Mouse (Mus musculus) hindlimb bud, embryonic 11.5 days (tissue): ENCODE results near the gene Rpsa.

ENCODE experiments used
- DNase-seq: peaks from one replicate; pipeline ENCODE4 v3.0.0-alpha.2; 2012; ENCODE audit warnings: low read depth, low spot score; ENCODE audit errors: extremely low spot score

Gene Rpsa

DNA sequence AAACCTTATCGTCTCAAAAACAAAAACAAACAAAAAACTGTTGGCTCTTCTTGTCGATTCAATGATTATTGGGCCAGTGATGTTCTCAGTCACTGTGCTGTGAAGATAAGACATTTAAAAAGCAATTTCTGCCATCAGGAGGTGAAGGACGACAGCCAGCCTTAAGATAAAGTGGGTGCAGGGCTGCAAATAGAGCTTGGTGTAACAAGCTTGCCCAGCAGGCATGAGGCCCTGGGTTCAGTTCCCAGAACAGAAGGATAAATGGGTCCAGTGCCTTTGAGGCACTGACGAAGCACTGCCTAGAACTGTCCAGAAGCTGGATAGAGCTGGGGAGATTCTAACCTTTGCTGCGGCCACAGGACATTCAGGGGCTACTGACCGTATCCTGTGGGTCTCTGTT lies 15.0 kb upstream of the Rpsa start:
- no peak for DNase-seq

DNA sequence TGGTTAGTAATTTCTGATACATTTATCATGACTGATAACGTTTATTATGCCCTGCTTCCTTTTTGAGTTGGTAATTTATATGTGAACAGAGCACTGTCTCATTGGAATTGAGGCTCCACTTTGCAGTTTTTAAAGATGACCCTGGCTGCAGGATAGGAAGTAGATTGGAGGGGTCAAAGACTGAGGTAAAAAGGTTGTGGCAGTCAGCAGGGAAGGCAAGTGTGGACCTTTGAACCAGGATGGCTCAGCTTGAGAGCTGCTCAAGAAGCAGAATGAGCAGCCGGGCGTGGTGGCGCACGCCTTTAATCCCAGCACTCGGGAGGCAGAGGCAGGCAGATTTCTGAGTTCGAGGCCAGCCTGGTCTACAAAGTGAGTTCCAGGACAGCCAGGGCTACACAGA lies 14.0 kb upstream of the Rpsa start:
- DNase-seq, result no peak

DNA sequence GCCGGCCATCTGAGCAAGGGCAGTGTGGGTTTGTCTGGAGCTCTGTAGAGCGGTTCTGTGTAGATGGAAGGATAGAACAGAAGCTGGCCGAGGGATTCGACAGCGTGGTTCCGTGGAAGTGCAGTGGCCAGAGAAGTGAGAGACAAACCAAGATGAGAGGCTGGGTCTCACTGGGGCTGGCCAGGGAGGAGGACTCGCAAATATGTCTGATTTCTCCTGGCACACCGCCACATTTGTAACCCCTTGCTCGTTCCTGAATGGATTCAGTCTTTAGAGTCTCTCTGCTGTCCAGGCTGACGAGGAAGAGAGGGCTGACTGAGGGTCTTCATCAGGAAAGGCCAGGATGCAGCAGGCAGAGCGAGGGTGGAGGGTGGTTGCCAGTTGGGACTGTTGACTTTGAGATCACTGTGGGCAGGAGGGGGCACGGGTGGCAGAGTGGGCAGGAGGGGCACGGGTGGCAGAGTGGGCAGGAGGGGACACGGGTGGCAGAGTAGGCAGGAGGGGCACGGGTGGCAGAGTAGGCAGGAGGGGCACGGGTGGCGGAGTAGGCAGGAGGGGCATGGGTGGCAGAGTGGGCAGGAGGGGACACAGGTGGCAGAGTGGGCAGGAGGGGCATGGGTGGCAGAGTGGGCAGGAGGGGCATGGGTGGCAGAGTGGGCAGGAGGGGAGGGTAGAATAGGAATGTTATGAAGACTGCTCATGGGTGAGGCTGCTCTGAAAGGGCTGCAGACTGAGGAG lies 13.3 kb upstream of the Rpsa start:
- no peak for DNase-seq

- no peak for DNase-seq
These were observed 12.7 kb upstream of the Rpsa start for GRCm38 (mm10) chr9:120114789-120115151.

DNA sequence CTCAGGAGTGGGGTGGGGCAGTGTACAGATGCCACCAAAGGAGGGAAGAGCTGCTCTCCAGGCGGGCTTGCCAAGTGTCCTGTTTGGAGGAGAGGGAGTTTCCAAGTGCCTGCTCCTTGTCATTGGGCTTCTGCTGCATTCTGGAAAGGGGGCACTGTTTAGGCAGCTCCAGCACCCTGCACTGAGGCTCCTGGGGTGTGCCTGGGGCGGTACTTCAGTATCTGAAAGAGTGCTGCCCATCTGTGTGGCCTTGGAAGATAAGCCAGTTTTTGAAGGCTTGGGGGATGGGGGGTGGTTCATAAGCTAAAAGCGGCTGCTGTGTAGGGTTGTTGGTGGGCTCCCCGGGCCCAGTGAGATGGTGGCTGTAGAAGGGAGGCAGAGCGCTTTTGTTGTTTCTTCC lies 11.9 kb upstream of the Rpsa start:
- no peak for DNase-seq

DNA sequence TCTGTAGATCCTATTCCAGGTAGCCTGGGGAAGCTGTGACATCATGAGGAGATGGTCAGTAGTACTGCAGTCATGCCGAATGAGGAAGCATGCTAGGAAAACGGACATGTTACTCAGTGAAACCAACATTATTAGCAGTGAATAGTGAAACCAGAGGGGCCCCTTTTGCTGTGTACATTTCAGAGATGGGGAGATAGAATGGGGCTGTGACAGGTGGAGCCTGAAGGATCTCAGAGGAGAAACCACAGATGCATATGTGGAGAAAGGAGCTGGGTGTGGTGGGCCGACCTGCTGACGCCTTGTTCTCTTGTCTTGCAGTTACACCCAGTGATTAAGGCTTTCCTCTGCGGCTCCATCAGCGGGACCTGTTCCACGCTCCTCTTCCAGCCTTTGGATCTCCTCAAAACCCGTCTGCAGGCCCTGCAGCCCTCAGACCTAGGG lies 11.3 kb upstream of the Rpsa start:
- no peak for DNase-seq

DNA sequence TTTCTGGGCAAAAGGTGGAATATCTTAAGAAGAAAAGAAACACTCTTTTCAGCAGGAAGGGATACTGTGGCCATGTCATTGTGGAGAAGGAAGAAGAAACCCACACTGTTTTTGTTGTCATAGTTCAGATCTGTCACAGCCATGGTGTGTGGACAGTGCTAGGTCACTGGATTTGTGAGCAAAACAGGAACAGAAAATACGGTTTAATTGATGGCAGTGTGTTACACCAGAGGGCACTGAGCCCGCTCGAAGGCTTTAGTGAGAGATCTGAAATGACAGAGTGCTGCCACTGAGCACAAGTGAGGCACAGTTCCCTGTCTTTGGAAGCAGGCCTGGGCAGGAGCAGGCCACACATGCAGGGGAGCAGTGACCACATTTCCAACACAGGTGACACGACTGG lies 9.3 kb upstream of the Rpsa start:
- no peak for DNase-seq

- DNase-seq, result no peak
These were observed 7.0 kb upstream of the Rpsa start for GRCm38 (mm10) chr9:120120503-120120902.

DNA sequence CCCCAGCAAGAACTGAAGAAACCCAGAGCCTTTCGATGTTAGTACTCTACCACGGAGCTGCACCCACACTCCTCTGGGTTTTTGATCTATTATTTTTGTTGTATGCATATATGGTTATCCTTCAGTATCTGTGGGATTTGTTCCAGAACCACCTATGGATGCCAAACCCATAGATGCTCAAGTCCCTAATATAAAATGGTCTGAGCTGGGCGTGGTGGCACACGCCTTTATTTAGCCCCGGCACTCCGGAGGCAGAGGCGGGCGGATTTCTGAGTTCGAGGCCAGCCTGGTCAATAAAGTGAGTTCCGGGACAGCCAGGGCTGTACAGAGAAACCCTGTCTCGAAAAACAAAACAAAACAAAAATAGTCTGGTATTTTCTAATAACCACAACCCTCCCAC lies 621 bp upstream of the Rpsa start:
- DNase-seq, result no peak

DNA sequence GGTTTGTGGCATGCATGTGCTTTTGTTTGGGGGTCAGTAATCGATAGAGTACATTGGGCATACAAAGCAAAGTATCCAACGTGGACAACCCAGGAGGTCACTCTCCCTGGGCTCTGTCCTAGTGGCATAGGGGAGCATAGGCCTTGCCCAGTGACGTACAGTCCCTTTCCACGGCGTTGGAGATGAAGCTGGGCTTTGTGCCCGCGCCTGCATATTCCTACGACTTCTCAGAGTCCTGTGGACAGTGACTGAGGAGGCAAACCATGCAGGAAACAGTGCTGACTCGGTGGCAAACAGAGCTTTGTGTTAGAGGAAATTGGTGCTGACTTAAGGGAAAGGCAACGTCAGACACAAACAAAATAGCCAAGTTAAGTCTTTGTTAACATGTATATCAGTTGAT lies 1.8 kb downstream of the Rpsa start:
- DNase-seq, result no peak

DNA sequence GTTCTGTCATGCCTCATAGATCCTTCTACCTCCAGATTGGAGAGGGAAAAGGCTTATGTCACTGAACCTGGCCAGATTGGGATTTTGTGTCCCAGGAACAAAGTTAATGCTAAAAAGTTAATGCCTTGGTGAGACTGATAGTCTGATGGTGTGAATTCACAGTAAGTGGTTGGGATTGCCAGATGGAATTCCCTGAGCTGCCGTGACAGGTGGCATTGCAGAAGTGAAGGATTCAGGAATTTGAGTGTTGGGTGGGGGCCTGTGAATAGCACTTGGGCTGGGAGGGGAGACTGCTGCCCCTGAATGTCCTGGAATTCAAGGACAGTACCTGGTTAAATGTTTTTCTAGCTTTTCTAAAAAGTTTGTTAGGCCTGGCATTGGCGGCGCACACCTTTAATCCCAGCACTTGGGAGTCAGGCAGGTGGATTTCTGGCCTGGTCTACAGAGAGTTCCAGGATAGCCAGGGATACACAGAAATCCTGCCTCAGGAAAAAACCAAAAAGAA lies 4.3 kb downstream of the Rpsa start:
- no peak for DNase-seq

DNA sequence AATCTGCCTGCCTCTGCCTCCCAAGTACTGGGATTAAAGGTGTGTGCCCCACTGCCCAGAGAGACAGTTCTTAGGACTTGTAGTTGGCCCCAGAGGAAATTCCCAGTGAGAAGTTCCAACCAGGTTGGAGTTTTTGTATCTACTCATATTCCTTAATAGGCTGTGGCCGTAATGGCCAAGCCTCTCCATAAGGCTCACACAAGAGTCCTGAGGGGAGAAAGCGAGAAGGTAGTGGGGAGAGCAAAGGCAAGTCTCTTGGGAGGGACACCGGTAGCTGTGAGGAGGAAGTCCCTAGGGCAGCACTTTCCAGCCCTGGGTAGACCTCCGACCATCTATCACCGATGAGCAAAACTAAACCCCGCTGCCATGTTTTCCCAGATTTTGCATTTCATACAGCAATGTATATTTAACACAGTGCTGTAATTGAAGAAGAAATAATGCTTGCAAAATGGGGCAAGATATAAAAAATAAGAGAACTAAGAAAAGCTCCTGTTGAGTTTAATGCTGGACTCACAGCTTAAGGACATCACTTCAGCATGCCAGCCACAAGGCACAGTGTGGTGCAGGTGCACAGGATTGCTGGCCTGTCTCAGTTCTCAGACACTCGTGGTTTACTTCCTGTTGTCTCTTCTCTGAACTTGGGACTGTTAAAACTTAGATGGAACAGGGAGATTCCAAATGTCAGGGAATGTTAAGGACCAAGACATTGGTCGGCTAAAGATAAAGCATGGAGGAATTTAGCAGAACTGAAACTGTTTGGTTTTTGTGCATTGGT lies 5.7 kb downstream of the Rpsa start:
- no peak for DNase-seq

DNA sequence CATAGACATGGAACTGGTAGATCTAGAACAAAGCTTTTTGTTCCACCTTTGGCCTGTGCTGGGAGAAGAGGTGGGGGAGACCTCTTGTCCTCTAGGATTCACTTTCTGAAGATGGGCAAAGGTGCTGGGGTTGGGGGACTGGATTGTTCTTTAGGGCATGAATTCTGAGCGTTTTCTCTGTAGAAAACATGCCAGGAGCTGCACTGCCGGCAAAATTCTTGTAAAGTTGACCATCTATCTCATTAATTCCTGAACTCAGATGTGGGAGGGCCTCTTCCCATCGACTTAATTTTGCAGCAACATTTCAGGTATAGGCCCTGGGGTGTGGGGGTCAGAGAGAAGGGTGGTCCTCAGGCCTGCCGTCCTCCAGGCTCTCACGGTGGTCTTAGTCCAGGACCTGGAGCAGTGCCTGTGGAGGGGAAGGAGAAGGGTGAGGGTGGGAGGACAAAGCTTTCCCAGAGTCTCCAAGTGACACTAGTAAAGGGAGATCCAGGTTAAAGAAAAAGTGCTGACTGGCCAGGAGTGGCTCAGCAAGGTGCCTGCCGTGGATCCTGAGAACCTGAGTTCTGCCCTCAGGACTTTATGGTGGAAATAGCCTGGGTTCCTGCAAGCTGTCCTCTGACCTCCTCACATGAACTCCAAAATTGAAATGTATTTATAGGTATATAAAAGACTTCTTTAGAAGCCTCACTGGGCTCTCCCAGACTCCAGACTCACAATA lies 6.4 kb downstream of the Rpsa start:
- no peak for DNase-seq

DNA sequence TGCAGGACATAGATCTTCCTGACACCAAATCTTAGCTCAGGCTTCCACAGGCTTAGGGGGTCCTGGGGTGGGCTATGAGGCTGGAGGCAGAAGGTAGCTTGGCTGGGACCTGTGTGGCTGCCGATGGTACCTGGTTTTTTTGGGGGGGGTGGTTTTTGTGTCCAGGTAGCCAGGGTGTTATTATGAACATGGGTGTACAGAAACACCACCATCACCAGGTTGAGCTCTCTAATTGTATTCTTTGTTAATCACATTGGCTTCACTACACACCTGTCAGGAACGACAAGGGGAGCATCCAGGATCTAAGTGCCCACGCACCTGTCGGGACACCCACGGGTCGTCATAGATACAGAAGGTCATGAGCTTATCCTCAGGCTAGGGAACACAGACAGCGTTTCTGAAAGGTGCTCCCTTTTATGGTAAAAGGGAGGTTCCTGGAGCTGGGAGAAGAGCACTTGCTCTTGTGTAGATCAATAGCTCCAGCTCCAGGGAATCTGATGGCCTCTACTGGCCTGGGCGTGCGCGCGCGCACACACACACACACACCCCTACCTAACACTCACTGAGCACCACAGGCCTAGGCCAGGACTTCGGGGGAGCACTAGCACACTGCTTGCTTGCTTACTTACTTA lies 7.2 kb downstream of the Rpsa start:
- no peak for DNase-seq

- DNase-seq, result no peak
These were observed 8.0 kb downstream of the Rpsa start for GRCm38 (mm10) chr9:120135454-120135853.

- peak; percentile 49 for DNase-seq
These were observed 13.2 kb downstream of the Rpsa start for GRCm38 (mm10) chr9:120140652-120141051.

GRCm38 (mm10) chr9:120144474-120144873 lies 17.0 kb downstream of the Rpsa start:
- DNase-seq, result no peak

- DNase-seq, result no peak
These were observed 21.8 kb downstream of the Rpsa start, which contains the start of gene Mobp for GRCm38 (mm10) chr9:120149222-120149828. Gene Mobp (plus strand): TSS chr9:120149707.

DNA sequence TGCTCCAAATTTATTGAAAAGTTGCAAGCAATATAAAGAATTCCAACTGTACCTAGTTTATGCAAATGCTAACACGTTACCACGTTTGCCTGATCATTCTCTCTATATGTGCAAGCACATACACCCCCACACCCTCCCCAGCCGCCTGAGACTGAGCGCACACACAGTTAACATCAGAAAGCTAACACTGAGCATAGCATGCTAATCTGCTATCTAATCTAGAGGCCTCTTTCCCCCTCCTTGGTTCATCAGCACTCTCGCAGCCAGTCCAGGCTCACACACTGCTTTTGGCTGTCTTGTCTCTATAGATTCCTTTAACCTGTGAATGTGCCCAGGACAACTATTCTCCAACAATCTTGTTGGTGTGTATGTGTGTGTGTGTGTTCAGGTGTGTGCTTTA lies 23.7 kb downstream of the Rpsa start:
- no peak for DNase-seq

GRCm38 (mm10) chr9:120151906-120152399 lies 24.5 kb downstream of the Rpsa start:
- no peak for DNase-seq

- no peak for DNase-seq
These were observed 30.6 kb downstream of the Rpsa start for GRCm38 (mm10) chr9:120158047-120158446.
